21 mouse cellular contexts compared by ENCODE assay signal in the genomic region with DNA sequence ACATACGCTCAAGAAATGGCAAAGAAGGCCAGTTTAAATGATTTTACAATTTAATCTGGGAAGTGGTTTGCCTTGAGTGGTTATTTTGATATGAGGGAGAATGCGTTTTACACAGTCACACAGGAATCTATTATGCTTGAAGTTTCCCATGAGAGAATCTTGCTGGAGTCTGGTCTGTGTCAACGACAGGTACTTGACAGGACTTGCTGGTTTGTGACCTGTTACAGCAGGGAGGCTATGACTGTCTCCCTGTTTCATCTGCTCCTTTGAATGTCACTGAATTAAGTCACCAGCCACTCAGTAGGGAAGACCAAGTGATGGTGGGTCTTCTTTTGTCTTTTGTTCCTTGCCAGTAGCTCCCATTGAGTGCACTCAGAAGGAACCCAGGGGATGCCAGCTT.
DNase-seq lines count a peak whose midpoint lies in the region; ATAC-seq and TF ChIP-seq lines count a peak whose summit lies in the region.
"Had no signal": no experiment of that assay in that cellular context is flagged by ENCODE, and none has a peak within 500 bp of the region (broad histone marks: within the 10 kb centered on the region; RNA-seq: fewer than 3 reads in every experiment).

No protein-coding gene starts in this region.

- no peak for TF ChIP-seq CTCF in thymus, adult 2 months (IDR thresholded peaks at IDR 0.05; ENCODE audit: borderline replicate concordance, control insufficient read depth, extremely low read depth, insufficient read depth, low read length, poor library complexity)

- no peak overlapping the region for H3K27ac ChIP-seq in heart, embryonic 10.5 days
- peak overlapping the region; percentile 67 to 78; a peak in 3 of 4 replicates for H3K27ac ChIP-seq in heart, embryonic 14.5 days (replicated peaks in 1 of 2; ENCODE audit: control insufficient read depth in 1 of 2, insufficient read depth in 1 of 2, low read depth in 2 of 2, low read length in 2 of 2)
- no peak overlapping the region for H3K27ac ChIP-seq in thymus, adult 2 months (ENCODE audit: control insufficient read depth, insufficient read depth, low read length)
- H3K27ac ChIP-seq: embryonic facial prominence, embryonic 12.5 days; forebrain, embryonic 15.5 days; hindbrain, embryonic 12.5 days had no signal

- H3K36me3 ChIP-seq in heart, embryonic 10.5 days: no peaks in the 10 kb centered on the region
- no peaks in the 10 kb centered on the region for H3K36me3 ChIP-seq in heart, embryonic 14.5 days (ENCODE audit: control insufficient read depth, insufficient read depth, low read length)
- no peaks in the 10 kb centered on the region for H3K36me3 ChIP-seq in thymus, adult 2 months (ENCODE audit: control insufficient read depth, insufficient read depth, low read length)
- H3K36me3 ChIP-seq: hindbrain, embryonic 12.5 days had no signal

- no peak overlapping the region for H3K4me3 ChIP-seq in heart, embryonic 10.5 days
- H3K4me3 ChIP-seq in heart, embryonic 14.5 days (ENCODE audit: control insufficient read depth in 1 of 2, insufficient read depth in 1 of 2, low read depth in 1 of 2, low read length in 2 of 2): no peak overlapping the region
- no peak overlapping the region for H3K4me3 ChIP-seq in thymus, adult 2 months (ENCODE audit: control insufficient read depth, insufficient read depth, low read length)
- H3K4me3 ChIP-seq: embryonic facial prominence, embryonic 12.5 days; forebrain, embryonic 15.5 days; hindbrain, embryonic 12.5 days had no signal

- H3K4me2 ChIP-seq in heart, embryonic 14.5 days (ENCODE audit: low read length): no peak overlapping the region
- H3K4me2 ChIP-seq: embryonic facial prominence, embryonic 12.5 days; forebrain, embryonic 15.5 days; hindbrain, embryonic 12.5 days had no signal

- 48% methylated on average over 3 of the region's 3 CpGs for WGBS in heart, embryonic 10.5 days
- WGBS in heart, embryonic 14.5 days: 25% methylated on average over 3 of the region's 3 CpGs
- WGBS in thymus, adult 2 months: 83% methylated on average over 3 of the region's 3 CpGs

- H3K9ac ChIP-seq in heart, embryonic 14.5 days (ENCODE audit: low read length): no peak overlapping the region
- H3K9ac ChIP-seq: embryonic facial prominence, embryonic 12.5 days; forebrain, embryonic 15.5 days; hindbrain, embryonic 12.5 days had no signal

- TF ChIP-seq POLR2A in thymus, adult 2 months (IDR thresholded peaks at IDR 0.05; ENCODE audit: control insufficient read depth, extremely low read depth, insufficient read depth, low read length, poor library complexity): no peak

- DNase-seq in MN1 (ENCODE audit: low spot score): peak; percentile 81
- peak; percentile 79 for DNase-seq in heart, embryonic 10.5 days (ENCODE audit: low spot score)
- peak; percentile 19 to 38 for DNase-seq in heart, postnatal 10 days
- DNase-seq in gastrocnemius, postnatal 10 days: no peak
- DNase-seq in thymus, adult 2 months: no peak
- no peak for DNase-seq in urinary bladder, postnatal 4 days (ENCODE audit: low spot score in 2 of 2)
- no peak for DNase-seq in adrenal gland, postnatal 36 days
- DNase-seq: adrenal gland, postnatal 10 days; cerebellum, adult 11-12 months; cerebellum, adult 9-10 months; cerebellum, postnatal 25 days; gastrocnemius, postnatal 14 days; kidney, adult 8-10 months had no signal

- peak; percentile 66; the same call in 1 of the 2 replicates for ATAC-seq in heart, embryonic 14.5 days (ENCODE audit: insufficient number of reproducible peaks, insufficient read depth, low FRiP score, low read depth)
- ATAC-seq: forebrain, embryonic 15.5 days; hindbrain, embryonic 16.5 days; inflammation-experienced regulatory T-cells, adult 6 months; intestine, postnatal 0 days had no signal

- intact Hi-C loops in heart, postnatal 10 days (cut with DNase I): loop anchor here (5.0 kb wide), 1 partner anchor 602 kb away; a partner anchor contains a TSS

- H3K27me3 ChIP-seq in heart, embryonic 10.5 days (ENCODE audit: insufficient read depth, poor library complexity, severe bottlenecking): no peaks in the 10 kb centered on the region
- no peaks in the 10 kb centered on the region for H3K27me3 ChIP-seq in heart, embryonic 14.5 days (ENCODE audit: control insufficient read depth, insufficient read depth, low read length)
- no peaks in the 10 kb centered on the region for H3K27me3 ChIP-seq in thymus, adult 2 months (ENCODE audit: control insufficient read depth, insufficient read depth, low read length)
- H3K27me3 ChIP-seq: CH12.LX; embryonic facial prominence, embryonic 12.5 days; forebrain, embryonic 15.5 days; hindbrain, embryonic 12.5 days had no signal

- H3K9me3 ChIP-seq in heart, embryonic 10.5 days: no peaks in the 10 kb centered on the region
- no peaks in the 10 kb centered on the region for H3K9me3 ChIP-seq in heart, embryonic 14.5 days (ENCODE audit: control insufficient read depth, low read length)
- H3K9me3 ChIP-seq: embryonic facial prominence, embryonic 12.5 days; forebrain, embryonic 15.5 days; hindbrain, embryonic 12.5 days had no signal

- H3K4me1 ChIP-seq in heart, embryonic 10.5 days: peaks cover 7% of the 10 kb centered on the region; the same call in 1 of the 2 replicates
- H3K4me1 ChIP-seq in heart, embryonic 14.5 days (ENCODE audit: control insufficient read depth in 2 of 2, insufficient read depth in 2 of 2, low read length in 2 of 2): peaks cover 7 to 10% of the 10 kb centered on the region in 2 experiments; a peak in 3 of 4 replicates
- H3K4me1 ChIP-seq in thymus, adult 2 months (replicated peaks; ENCODE audit: control insufficient read depth, insufficient read depth, low read length): no peaks in the 10 kb centered on the region
- H3K4me1 ChIP-seq: embryonic facial prominence, embryonic 12.5 days; forebrain, embryonic 15.5 days; hindbrain, embryonic 12.5 days had no signal

Comparison
In these comparisons a context has a peak if more than half of its experiments do, and no peak if none do; other contexts are left out.
1. H3K27ac ChIP-seq: peak in heart, embryonic 14.5 days (2 of 2); none in heart, embryonic 10.5 days (single experiment) and thymus, adult 2 months (single experiment).
2. DNase-seq: peak in MN1 (single experiment), heart, embryonic 10.5 days (single experiment) and heart, postnatal 10 days (2 of 2); none in gastrocnemius, postnatal 10 days (single experiment), thymus, adult 2 months (single experiment), urinary bladder, postnatal 4 days (0 of 2) and adrenal gland, postnatal 36 days (0 of 2).